Mouse (Mus musculus) cortical plate, adult 2 months (tissue): ENCODE measurements around the gene Usp50.

Source experiments
- CTCF ChIP-seq: fragments of 200-500 bp; IDR thresholded peaks from 2 replicates; pipeline ENCODE4 v1.5.1; 2011; ENCODE audit warnings: mild to moderate bottlenecking, control low read depth, low read length; ENCODE audit not compliant: insufficient read depth; ENCODE audit errors: extremely low read depth
- POLR2A ChIP-seq: fragments of 200-500 bp; IDR thresholded peaks from 2 replicates; pipeline ENCODE4 v1.6.1; 2011; ENCODE audit warnings: mild to moderate bottlenecking, low read length, control low read depth; ENCODE audit not compliant: insufficient read depth; ENCODE audit errors: extremely low read depth

- TF ChIP-seq POLR2A (no peak), CTCF (peak; percentile 33; the same call in 1 of the 2 replicates)
Observed at GRCm38 (mm10) chr2:126795708-126796107, 12.4 kb upstream of the Usp50 start.
